Mouse (Mus musculus): Measurements from ENCODE around the gene Pacsin2.

GRCm38 (mm10) chr15:83433344-83433743 is 31.1 kb downstream of the Pacsin2 start:
- TF ChIP-seq POLR2A (IDR thresholded peaks at IDR 0.05; ENCODE audit: borderline replicate concordance, control insufficient read depth, low read depth, low read length) (no peak), CTCF (IDR thresholded peaks at IDR 0.05; ENCODE audit: control insufficient read depth, insufficient read depth, low read length) (no peak)

Measured in bone marrow, adult 2 months (tissue).